Mouse (Mus musculus) thymus, adult 2 months (tissue): Measurements from ENCODE around the gene Impg2.

ENCODE experiments used
- CTCF ChIP-seq: fragments of 200-500 bp; IDR thresholded peaks from 2 replicates; pipeline ENCODE4 v1.5.1; 2012; ENCODE audit warnings: mild to moderate bottlenecking, control low read depth, low read length, moderate library complexity, borderline replicate concordance; ENCODE audit not compliant: control insufficient read depth, poor library complexity, insufficient read depth; ENCODE audit errors: extremely low read depth
- POLR2A ChIP-seq: fragments of 200-500 bp; IDR thresholded peaks from 2 replicates; pipeline ENCODE4 v1.6.1; 2012; ENCODE audit warnings: mild to moderate bottlenecking, low read length, control low read depth, moderate library complexity; ENCODE audit not compliant: control insufficient read depth, poor library complexity, insufficient read depth; ENCODE audit errors: extremely low read depth

GRCm38 (mm10) chr16:56175867-56176581 lies 28.1 kb upstream of the Impg2 start:
- TF ChIP-seq POLR2A (no peak), CTCF (no peak)
